Mouse (Mus musculus): ENCODE results near the gene Itsn2.

- TF ChIP-seq CTCF (conservative IDR thresholded peaks at IDR 0.05; ENCODE audit: insufficient read depth, insufficient read length, low read depth, low read length), result no peak
- TF ChIP-seq POLR2A (IDR thresholded peaks at IDR 0.05; ENCODE audit: low read depth, low read length), result no peak
These were observed 120.9 kb downstream of the Itsn2 start for GRCm38 (mm10) chr12:4713361-4713760.

Measured in kidney, adult 2 months (tissue).